Mouse (Mus musculus) megakaryocyte progenitor cell, adult 5-6 weeks (primary cell): ENCODE measurements around the gene Gm12830. TPM values are rescaled to one million over a fixed set of nuclear protein-coding genes. Genes with fewer than 3 reads are reported as not detected.

Experiments used
- ATAC-seq: replicated peaks from 2 replicates; pipeline ENCODE4 v1.8.0; 2016; ENCODE audit warnings: mild to moderate bottlenecking, moderate TSS enrichment, inconsistent platforms; ENCODE audit not compliant: poor library complexity
- total RNA-seq, 2 experiments: library from RNA; stranded (forward) in 1 of 2; stranded (reverse) in 1 of 2; fragments of 157-497, 149-512 nt in 1 of 2; fragments of 200-1000 nt in 1 of 2; gene quantifications; 2 replicates each; pipeline versions ENCODE4 v1.2.3 to v1.2.4; 2015 to 2017

Gene Gm12830
- total RNA-seq, 2 experiments from 2014 or later, result not detected

DNA sequence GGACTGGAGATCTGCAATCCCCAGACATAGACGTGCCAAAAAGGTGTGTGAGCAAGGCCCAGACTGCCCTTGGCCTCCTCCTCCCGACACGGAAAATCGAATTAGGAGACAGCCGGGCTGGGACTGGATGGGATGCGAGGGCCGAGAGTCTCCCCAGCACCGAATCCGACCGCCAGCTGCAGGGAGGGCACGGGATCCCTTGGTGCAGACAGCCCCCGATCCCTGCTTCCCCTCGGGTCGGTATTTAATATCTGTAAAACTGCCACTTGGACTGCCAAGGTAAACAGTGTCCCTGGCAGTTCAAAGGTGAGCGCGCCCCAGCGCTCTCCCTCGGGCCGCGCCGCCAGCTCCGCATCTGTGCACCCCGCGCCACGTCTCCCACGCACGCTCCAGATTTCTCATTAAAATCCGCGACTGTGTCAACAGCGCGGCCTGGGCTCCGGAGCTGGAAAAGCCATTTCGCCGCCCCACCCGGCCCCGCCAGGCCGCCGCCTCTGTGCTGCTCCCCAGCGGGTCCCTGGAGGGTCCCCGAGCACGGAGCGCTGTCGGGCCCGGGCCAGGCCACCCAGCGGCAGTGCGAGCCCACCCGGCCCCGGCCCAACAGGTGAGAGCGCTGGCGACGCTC lies 21.7 kb downstream of the Gm12830 start:
- ATAC-seq, result 0 out of 2 replicates have a peak, but pooled peaks have one; percentile 9

DNA sequence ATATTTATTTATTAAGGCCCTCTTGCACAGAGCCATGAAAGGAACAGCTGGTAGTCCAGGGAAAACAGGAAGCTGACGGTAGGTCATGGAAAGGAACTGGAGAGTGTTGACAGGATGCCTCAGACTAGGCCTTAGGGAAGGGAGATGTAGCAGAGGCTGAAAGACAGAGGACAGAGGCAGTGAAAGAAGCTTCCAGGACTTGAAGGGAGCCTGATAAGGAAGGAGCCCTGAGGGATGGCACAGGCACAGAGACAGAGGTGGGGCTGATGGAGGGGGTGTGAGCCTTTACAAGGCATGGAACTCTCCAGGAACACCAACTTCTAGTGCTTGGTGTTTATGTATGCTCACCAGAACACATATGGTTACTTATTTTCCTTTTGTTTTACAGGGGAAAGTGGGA lies 23.1 kb downstream of the Gm12830 start:
- ATAC-seq, result no peak

DNA sequence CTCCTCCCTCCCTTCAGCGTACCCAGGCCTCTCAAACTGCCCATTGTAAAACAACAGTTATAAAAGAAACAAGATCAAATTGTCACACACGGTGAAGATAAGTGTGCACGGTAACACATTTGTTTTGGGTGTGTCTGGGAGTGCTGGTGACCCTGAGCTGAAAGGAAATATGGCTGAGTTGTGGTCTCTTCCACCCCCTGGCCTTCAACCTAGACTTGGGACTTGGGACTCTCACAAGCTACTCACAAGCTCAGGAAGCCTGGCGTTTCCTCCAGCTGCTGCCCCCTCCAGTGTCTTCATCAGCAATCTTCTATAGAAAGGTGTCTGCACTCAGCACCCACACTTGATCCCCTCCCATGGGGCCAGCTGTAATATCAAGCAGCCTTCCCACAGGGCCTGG lies 24.1 kb downstream of the Gm12830 start:
- no peak for ATAC-seq

DNA sequence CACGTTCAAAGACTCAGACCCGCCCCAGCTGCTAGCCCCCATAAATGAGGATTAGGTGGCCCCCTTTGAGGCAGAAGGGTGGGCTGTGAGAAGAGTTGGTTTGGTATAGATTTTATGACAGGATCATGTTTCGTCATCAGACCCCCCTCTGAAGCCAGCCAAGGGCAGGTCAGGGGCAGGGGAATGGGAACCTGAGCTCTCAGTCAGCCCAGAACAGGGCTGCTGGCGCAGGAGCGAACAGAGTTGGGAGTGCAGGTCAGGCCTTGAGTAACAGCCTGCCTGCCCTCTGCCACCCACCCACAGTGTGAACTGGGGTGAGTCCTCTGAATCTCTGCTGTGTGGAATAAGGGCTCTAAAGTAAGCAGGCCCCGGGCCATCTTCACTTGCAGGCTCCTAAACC lies 25.2 kb downstream of the Gm12830 start:
- ATAC-seq, result no peak

DNA sequence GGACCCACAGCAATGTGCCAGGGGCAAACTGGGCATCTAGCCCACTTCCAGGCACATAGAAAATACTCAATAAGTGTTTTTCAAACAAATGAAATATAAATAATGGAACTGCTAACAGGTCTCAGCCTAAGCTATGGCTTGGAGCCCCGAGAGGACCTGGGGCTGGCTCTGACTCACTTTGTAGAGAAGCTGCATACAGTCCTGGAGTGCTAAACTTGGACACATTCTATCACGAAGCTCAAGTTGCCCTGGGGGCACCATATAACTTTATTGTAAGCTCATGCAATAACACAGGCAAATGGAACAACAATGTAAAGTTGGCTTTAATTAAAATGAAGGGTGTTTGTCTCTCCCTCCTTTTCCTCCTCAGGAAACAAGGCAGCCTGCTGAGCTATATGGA lies 32.4 kb downstream of the Gm12830 start:
- ATAC-seq, result no peak

DNA sequence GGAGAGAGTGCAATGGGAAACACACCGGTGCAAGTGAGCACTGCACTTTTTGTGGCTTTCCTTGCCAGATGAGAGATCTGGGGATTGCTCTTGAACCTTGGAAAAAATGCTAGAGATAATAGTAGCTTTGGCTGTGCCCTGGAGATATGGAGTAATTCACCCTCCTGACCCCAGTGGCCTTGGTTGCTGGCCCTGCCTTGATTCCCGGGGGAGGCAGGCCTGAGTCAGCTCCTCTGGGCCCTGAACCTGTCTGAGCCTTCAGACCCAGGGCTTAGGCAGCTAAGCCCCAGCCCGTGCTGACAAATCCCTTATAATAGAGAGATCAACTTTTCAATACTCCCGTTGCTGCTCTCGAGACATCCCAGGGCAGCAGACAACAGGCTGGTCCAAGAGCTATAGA lies 36.9 kb downstream of the Gm12830 start:
- ATAC-seq, result no peak

DNA sequence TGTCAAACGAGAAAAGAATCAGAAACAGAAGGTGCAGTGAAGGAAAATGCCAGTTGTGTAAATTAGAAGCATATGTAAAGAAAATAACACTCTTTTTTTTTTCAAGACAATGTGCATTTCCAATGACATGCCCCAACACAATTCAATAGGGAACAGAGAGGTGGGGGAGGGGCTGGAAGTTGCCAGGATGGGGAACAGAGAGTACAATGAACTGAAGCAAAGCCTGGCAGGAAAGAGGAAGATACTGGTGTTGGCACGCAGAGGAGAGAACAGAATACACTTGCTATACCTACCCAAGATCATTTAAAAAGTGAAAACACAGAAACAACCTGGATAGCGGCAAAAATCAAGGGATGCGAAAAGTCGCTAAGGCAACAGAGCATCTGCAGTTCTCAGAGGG lies 41.6 kb downstream of the Gm12830 start:
- ATAC-seq, result peak; percentile 74

DNA sequence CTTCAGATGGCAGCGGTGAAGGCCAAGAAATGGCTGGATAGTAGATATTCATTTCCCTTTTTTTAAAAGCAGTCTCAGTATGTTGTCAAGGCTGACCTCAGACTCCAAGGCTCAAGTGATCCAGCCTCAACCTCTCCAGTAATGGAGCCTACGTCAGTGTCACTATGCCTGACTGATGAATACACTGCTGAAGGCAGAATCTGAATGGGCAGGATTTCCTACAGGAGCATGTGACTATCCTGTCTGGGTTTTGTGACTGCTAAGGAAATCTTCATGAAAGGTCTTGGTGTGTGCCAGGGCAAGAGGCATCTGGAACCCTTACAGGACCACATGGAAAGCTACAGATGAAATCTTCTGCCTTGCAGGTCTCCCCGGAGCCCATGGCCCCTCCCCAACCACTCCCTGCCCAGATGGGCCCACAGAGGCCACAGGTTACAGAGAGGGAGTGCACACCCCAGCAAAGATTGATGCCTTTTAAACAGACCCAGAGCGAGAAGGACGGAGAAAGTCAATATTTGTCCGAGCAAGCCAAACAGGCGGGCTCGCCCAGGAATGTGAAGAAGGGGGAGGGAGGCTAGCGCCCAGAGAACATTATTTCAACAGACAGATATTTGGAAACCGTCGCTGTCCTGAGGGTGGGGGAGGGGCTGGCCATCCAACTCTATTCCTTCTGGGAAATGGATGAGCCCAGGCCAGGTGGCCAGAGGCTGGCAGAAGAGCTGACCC lies 48.4 kb downstream of the Gm12830 start:
- no peak for ATAC-seq

DNA sequence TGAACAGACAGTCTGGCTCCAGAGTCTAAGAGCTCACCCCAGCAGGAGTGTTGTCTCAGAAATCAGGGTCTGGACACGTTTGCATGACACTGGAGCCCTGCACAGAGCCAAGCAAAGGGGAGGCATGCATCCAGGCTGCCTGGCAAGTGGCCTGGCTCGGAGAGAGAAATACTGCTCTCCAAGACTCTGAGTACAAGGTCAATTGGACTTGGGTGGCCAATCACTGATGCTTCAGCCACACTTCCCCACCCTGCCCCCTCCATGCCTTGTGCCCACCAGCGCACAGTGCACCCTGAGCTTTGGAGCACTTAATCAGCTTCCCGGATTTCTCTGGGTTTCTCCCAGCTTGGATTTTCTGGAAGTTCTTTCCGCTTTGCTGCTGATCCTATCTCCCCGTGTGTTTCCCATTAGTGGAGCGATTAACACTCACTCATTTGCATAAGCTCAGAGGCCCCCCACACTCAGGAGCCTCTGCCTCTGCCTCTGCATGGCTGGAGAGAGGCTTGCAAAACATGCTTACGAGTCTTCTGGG lies 55.0 kb downstream of the Gm12830 start:
- ATAC-seq, result no peak

DNA sequence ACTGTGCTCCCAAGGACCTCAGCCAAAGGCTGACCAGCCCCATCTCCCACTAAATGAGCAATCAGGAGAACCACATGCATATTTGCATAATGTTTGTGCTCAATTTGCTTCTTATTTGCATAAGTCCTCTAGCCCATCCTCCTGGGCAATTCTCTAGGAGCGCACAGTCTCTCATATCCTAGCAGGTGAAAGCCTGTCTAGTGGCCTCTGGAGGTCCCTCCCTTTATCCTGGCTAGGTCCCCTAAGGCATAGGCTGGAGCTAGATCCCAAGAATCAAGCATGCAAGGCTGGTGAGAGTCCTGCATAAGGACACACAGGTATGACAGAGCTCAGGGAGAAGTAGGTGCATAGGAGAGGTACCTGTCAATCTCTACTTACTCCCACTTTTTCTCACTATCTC lies 60.7 kb downstream of the Gm12830 start:
- no peak for ATAC-seq

DNA sequence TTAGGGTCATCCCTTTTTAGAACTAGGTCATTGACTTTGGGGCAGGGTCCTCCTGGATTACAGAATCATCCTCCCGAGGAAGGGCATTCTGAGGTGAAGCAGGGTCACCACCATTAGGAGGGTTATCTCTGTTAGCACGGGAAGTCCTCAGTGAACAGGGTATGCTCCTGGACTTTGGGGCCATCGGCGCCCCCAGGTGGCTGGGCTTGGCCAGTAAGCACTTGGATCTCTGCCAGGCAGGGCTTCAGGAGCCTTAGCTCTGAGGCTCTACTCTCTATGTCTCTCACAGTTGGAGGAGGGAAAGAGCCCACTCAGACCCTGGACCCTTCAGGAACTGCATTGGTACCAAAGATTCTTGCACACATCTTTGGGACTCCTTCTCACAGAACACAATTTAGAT lies 76.3 kb downstream of the Gm12830 start:
- ATAC-seq, result peak; percentile 67

DNA sequence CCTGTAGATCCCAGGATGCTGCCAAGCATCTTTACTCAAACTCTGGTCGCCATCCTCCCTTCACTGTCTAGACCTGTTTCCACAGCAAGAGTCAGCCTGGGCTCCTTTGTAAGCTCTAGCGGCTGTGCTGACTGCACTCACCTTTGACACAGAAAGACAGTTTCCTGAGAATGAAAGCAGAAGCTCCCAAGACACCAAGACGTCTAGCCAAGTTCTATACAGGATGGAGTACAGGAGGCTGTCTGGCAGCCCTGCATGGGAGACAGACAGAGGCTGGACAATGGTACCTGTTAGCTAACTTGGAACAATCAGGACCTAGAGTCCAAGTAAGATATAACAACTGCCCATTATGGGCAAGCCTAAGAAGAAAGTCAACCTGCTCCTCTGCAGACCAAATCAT lies 78.4 kb downstream of the Gm12830 start:
- no peak for ATAC-seq

DNA sequence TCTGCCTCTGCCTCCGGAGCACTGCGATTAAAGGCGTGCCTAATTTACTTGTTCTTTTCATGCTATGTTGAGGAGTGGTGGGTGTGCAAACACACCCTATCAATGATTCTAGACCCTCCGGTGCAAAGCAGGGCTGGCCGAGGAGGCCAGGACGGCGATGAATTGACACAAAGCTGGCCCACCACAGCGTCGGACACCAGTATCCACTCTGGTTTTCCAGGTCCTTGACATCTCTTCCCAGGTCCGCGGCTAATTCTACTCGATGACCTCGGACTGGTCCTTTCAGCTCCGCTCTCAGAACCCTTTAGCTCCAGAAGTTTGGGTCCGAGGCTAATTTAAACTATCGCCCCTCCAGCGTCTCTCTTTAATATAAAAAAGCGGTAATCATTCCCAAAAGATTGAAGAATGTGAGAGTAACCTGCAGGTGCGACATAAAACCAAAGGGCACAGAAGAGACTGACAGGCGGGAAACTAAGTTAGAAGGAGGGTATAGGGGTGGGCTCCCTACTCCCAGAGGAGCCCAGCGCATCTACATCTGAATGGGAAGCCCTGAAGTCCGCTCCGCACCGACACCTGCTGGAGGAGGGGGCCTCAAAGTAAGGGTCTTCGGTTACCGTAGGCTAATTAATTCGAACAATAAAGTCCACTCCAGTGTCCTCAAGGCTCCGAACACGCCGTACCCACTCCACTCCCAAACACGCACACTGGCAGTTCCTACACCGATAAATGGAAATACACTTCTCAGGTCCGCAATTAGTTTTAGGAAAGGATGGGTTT lies 79.5 kb downstream of the Gm12830 start:
- ATAC-seq, result no peak

DNA sequence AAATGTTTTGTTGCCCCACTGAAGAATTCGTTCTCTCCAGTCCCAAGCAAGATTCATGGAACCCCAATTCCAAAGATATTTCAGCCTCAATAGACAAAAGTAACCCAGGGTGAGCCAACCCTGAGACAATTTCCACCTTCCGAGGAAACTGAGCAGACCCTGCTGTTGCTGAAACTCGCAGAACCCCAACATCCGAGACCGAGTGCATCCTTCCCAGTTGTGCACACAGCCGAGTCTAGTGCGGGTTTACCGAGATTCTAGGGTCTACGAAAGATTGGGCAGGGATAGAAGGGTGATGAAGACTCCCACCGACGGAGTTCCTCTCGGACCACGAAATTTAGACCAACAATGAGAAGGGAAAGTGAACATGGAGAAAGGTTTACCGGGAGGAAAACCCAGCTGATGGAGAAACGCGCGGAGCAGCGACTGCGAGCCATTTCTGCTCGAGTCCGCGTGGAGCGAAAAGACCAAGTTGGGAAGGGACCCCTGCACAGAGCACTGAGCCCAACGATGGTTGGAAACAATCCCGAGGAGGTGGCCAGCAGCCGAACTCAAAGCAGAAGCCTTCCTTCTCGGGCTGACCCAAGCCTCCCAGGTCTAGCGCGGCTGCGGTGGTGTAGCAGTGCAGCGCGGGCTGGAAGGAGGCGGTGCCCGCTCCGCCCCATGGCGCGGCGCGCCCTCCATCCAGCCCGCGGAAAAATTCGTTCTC lies 80.3 kb downstream of the Gm12830 start:
- ATAC-seq, result peak; percentile 53

DNA sequence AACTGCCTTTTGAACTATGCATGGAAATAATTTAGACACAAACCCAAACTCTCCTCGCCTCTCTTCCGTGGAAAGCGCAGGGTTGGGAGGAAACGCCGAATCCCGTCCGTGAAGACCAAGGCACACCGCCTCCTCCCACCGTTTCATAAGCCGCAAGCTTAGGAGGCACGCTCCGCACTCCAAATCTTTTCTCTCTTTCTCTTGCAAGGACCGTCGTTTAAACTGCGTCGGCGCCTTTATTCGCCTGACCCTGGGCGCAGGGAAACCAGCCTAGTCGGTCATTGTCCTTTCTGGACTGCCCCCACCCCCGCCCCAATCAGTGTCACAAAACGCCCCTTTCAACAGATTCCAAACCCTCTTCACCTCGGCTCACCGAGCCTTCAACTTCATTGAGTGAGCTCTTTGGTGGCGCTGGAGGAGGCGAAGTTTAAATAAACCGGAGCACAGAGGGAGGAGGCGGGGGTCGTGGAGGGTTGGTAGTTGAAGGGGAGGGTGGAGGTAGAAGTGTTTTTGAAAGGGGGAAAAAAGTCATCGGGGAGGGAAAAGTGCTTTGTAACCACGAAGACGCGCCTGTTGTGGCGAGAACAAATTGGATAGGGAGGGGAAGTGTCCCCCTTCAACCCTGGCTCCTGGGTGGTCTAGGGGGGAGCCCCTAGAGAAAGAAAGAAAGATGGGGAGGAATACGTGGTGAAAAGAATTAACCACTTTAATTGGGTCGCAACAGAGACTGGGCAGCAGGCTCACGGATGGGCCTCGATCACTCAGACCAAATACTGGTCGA lies 81.3 kb downstream of the Gm12830 start:
- ATAC-seq, result no peak

DNA sequence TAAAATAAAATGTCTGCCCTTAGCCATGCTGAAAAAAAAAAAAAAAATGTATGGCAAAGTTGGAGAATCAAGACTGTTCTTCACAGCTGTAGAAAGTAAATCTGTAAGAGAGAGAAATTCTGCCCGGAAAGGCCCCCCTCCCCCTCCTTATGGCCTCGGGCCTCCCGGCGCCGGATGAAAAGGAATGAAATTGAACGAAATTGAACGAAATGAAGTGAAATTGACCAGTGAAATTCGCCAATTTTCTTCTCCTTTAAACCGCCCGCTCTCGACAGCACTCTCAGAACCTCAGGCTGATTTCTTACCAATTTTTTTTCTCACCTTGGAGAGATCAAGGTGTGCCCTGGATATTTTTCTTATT lies 81.9 kb downstream of the Gm12830 start:
- ATAC-seq, result no peak

DNA sequence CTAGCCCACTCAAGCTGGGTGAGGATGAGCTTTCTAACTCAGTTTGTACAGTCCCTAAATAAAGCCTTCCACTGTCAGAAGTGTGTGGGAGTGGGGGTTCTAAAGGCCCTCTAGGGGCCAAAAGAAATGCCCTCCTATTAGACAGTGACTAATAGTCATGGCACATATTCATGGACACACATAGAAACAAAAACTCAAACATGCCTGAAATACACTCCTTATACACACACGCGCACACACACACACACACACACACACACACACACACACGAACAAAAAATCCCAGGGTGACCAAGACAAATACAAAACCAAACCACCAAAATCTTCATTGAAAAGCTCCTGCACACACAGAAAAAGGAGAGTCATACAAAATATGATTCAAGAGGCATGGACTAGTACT lies 84.0 kb downstream of the Gm12830 start:
- ATAC-seq, result no peak
